Mouse (Mus musculus): ENCODE data around the gene Rnf217. TPM values are rescaled to one million over a fixed set of nuclear protein-coding genes. Genes with fewer than 3 reads are reported as not detected.

Gene Rnf217
- polyA plus RNA-seq, 1 experiment from 2014 or later, result 0.89 TPM

DNA sequence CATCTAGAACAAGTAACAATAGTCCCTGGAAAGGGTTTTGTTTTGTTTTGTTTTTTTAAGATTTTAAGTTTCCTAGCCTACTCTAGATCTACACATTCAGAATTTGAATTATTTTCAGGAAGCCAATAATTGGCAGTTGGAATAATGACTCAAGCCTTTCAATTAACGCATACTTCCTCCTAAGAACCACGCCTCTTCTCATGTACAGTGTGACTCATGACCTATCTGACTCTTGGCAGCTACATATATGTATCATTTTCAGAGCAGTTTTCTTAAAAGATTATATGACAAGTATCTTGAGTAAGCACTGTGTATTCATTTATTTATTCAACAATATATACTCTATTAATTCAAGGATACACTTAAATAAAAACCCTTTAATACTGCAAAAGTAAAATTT is 70.7 kb downstream of the Rnf217 start:
- no peak overlapping the region for H3K4me2 ChIP-seq (replicated peaks; ENCODE audit: low read depth, low read length)
- 93% methylated on average over 2 of the region's 2 CpGs for WGBS
- no peak for ATAC-seq (ENCODE audit: low FRiP score, low TSS enrichment)

DNA sequence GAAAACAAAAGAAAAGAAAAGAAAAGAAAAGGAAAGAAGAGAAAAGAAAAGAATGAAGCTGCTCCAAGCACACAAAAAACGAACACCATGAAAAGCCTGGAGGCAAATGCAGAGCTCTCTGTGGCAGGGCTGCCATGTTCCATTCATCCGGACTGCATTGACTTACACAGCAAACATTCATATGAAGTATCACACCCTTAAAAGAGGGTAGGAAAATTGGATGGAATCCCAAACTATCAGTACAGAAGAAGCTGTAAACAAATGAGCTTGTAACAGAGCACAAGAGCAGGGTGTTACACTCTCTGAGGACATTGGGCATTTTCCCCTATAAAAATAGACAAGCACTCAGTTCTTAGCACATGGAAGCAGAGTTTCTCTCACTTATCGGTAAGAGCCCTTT is 71.8 kb downstream of the Rnf217 start:
- no peaks in the 10 kb centered on the region for H3K9me3 ChIP-seq (ENCODE audit: low read length)
- no peak overlapping the region for H3K9ac ChIP-seq (replicated peaks; ENCODE audit: low read length)
- no peak overlapping the region for H3K4me2 ChIP-seq (replicated peaks; ENCODE audit: low read depth, low read length)
- WGBS, result 84% methylated on average over 3 of the region's 3 CpGs
- H3K36me3 ChIP-seq (ENCODE audit: insufficient read depth, low read length), result peaks cover 3% of the 10 kb centered on the region; the same call in 1 of the 2 replicates
- H3K4me1 ChIP-seq (ENCODE audit: insufficient read depth, low read length), result no peaks in the 10 kb centered on the region
- H3K27me3 ChIP-seq (ENCODE audit: insufficient read depth, low read length), result no peaks in the 10 kb centered on the region
- ATAC-seq (ENCODE audit: low FRiP score, low TSS enrichment), result no peak
- H3K4me3 ChIP-seq (ENCODE audit: low read length), result no peak overlapping the region
- H3K27ac ChIP-seq (ENCODE audit: low read length), result no peak overlapping the region

More for the DNA sequence above, 70.7 kb downstream of the Rnf217 start:
- H3K27ac ChIP-seq (ENCODE audit: low read length), result no peak overlapping the region
- no peak overlapping the region for H3K4me3 ChIP-seq (ENCODE audit: low read length)
- no peaks in the 10 kb centered on the region for H3K9me3 ChIP-seq (ENCODE audit: low read length)
- H3K36me3 ChIP-seq (ENCODE audit: insufficient read depth, low read length), result peaks cover 3% of the 10 kb centered on the region; the same call in 1 of the 2 replicates
- no peaks in the 10 kb centered on the region for H3K27me3 ChIP-seq (ENCODE audit: insufficient read depth, low read length)
- no peak overlapping the region for H3K9ac ChIP-seq (replicated peaks; ENCODE audit: low read length)
- no peaks in the 10 kb centered on the region for H3K4me1 ChIP-seq (ENCODE audit: insufficient read depth, low read length)

DNA sequence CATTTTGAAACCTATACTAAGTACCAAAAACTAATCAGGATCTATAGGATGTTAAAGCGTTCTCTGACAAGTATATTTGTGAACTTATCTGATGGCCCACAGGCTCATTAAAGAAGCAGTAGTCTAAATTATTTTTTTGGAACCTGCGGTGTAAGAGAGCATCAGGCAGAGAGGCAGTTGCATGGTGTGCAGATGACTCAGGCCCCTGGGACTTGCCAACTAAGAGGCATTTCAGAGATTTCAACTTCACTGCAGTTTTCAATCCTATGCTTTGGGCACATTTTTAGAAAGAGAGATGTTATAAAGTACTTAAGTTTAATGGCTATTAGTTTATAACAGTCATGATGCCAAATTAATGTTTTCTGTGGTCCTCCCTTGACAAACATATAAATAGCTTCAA is 73.9 kb downstream of the Rnf217 start:
- no peak overlapping the region for H3K27ac ChIP-seq (ENCODE audit: low read length)
- H3K4me2 ChIP-seq (replicated peaks; ENCODE audit: low read depth, low read length), result no peak overlapping the region
- no peak overlapping the region for H3K9ac ChIP-seq (replicated peaks; ENCODE audit: low read length)
- ATAC-seq (ENCODE audit: low FRiP score, low TSS enrichment), result no peak
- no peaks in the 10 kb centered on the region for H3K9me3 ChIP-seq (ENCODE audit: low read length)
- no peaks in the 10 kb centered on the region for H3K27me3 ChIP-seq (ENCODE audit: insufficient read depth, low read length)
- 90% methylated on average over 2 of the region's 2 CpGs for WGBS
- peaks cover 3% of the 10 kb centered on the region; the same call in 1 of the 2 replicates for H3K36me3 ChIP-seq (ENCODE audit: insufficient read depth, low read length)
- no peak overlapping the region for H3K4me3 ChIP-seq (ENCODE audit: low read length)
- H3K4me1 ChIP-seq (ENCODE audit: insufficient read depth, low read length), result no peaks in the 10 kb centered on the region

DNA sequence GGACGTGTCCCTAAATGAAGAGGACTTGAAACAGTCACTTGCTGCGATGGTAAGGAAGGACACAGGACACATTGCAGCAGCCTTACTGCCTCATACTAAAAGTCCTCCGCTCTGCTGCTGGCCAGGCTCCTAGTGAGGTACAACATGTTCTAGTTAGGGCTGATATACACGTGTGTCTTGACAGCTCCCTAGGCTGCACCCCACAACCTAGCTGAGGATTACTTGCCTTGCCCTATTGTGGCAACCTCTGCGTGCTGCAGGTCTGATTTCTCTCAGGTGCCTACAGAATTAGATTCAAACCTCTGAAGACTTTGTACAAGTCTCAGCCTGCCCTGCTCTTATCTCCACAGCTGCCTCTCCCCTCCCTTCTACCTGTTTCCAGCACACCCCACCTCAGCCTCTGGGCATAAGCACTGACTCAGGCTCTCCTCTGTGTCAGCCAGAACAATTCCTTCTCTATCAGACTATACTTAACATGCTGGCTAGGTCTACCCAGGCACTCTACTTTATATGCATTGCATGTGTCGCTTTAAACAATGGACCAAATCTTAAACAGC is 75.6 kb downstream of the Rnf217 start:
- 90% methylated on average over 6 of the region's 6 CpGs for WGBS
- H3K36me3 ChIP-seq (ENCODE audit: insufficient read depth, low read length), result peaks cover 3% of the 10 kb centered on the region; the same call in 1 of the 2 replicates
- no peak for ATAC-seq (ENCODE audit: low FRiP score, low TSS enrichment)
- H3K9me3 ChIP-seq (ENCODE audit: low read length), result no peaks in the 10 kb centered on the region
- no peak overlapping the region for H3K9ac ChIP-seq (replicated peaks; ENCODE audit: low read length)
- H3K27me3 ChIP-seq (ENCODE audit: insufficient read depth, low read length), result no peaks in the 10 kb centered on the region
- no peak overlapping the region for H3K4me2 ChIP-seq (replicated peaks; ENCODE audit: low read depth, low read length)
- no peak overlapping the region for H3K27ac ChIP-seq (ENCODE audit: low read length)
- no peaks in the 10 kb centered on the region for H3K4me1 ChIP-seq (ENCODE audit: insufficient read depth, low read length)
- no peak overlapping the region for H3K4me3 ChIP-seq (ENCODE audit: low read length)

DNA sequence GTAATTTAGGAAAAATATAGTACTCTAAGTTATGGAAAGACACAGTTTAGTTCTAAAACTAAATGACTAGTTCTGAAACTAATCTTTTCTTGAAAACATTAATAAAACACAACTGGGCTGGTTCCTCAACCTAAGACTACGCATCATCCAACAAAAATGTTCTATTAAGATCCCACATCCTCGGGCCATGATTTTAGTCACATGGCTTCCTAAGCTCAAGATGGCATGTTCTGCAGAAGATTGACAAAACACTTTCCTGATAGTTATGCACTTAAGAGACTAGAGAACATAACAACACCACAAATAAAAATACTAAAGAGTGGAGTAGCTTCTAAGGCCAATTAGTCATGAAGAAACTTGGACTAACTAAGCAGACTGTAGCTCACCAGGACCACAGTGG is 76.2 kb downstream of the Rnf217 start:
- no peaks in the 10 kb centered on the region for H3K9me3 ChIP-seq (ENCODE audit: low read length)
- H3K4me1 ChIP-seq (ENCODE audit: insufficient read depth, low read length), result no peaks in the 10 kb centered on the region
- no peak overlapping the region for H3K9ac ChIP-seq (replicated peaks; ENCODE audit: low read length)
- ATAC-seq (ENCODE audit: low FRiP score, low TSS enrichment), result no peak
- H3K27ac ChIP-seq (ENCODE audit: low read length), result no peak overlapping the region
- no peak overlapping the region for H3K4me2 ChIP-seq (replicated peaks; ENCODE audit: low read depth, low read length)
- peaks cover 3% of the 10 kb centered on the region; the same call in 1 of the 2 replicates for H3K36me3 ChIP-seq (ENCODE audit: insufficient read depth, low read length)
- 89% methylated on average over 2 of the region's 2 CpGs for WGBS
- no peaks in the 10 kb centered on the region for H3K27me3 ChIP-seq (ENCODE audit: insufficient read depth, low read length)
- no peak overlapping the region for H3K4me3 ChIP-seq (ENCODE audit: low read length)

DNA sequence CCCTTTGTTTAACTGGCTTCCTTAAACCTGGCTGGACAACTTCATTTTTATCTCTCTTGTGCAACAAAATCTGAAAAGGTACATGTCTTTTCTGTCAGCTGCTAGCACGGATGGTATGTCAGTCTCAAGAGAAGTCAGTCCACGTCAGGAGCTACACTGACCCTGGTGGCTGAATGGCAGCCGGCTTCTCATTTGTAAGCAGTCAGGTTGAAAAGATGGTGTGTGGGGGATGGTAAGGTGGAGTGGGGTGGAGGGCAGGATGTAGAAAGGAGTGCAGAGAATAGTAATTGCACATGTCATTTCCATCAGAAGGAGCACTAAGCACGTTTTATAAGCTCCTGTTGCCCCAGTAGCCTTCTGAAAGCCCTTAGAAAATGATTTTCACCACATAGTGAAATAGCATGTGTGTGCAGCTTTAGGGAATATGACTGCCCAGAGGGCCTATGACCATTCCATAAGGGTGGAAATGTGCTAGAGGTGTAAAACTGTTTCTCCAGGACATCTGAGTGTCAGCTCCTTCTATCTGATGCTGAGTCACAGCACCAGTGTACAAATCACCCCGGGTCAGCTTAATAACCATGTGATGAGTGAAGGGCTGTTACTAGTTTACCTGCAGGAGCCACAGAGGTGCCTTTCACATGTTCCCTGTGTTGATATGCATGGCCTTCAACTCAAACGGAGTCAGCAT is 80.5 kb downstream of the Rnf217 start:
- WGBS, result 49% methylated on average over 6 of the region's 6 CpGs
- no peak overlapping the region for H3K4me2 ChIP-seq (replicated peaks; ENCODE audit: low read depth, low read length)
- no peaks in the 10 kb centered on the region for H3K9me3 ChIP-seq (ENCODE audit: low read length)
- H3K9ac ChIP-seq (replicated peaks; ENCODE audit: low read length), result no peak overlapping the region
- no peak overlapping the region for H3K27ac ChIP-seq (ENCODE audit: low read length)
- no peaks in the 10 kb centered on the region for H3K36me3 ChIP-seq (ENCODE audit: insufficient read depth, low read length)
- H3K4me3 ChIP-seq (ENCODE audit: low read length), result no peak overlapping the region
- ATAC-seq (ENCODE audit: low FRiP score, low TSS enrichment), result no peak
- no peaks in the 10 kb centered on the region for H3K4me1 ChIP-seq (ENCODE audit: insufficient read depth, low read length)
- no peaks in the 10 kb centered on the region for H3K27me3 ChIP-seq (ENCODE audit: insufficient read depth, low read length)

DNA sequence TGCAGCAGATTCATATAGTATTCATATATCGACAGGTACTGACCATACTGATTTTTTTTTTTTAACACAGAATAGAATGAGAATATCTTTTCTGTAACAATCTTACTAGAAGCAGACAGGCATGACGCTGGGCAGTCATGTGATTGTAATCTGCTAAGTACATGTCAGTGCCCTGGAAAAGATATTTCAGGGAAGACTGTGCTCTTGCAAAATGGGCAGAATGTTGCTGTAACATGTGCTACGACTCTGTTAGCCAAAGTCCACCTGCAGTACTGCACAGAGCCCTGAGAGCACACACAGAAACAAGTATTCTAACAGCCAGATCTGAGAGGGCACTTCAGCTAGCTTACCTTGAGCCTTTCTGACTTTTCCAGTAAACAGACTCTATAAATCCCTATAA is 83.3 kb downstream of the Rnf217 start:
- Histone ChIP-seq H3K36me3 (ENCODE audit: insufficient read depth, low read length) (no peaks in the 10 kb centered on the region), H3K27ac (ENCODE audit: low read length) (no peak overlapping the region), H3K4me3 (ENCODE audit: low read length) (no peak overlapping the region), H3K9ac (replicated peaks; ENCODE audit: low read length) (no peak overlapping the region), H3K4me2 (replicated peaks; ENCODE audit: low read depth, low read length) (no peak overlapping the region), H3K9me3 (ENCODE audit: low read length) (no peaks in the 10 kb centered on the region), H3K4me1 (ENCODE audit: insufficient read depth, low read length) (no peaks in the 10 kb centered on the region), H3K27me3 (ENCODE audit: insufficient read depth, low read length) (no peaks in the 10 kb centered on the region)
- ATAC-seq (ENCODE audit: low FRiP score, low TSS enrichment), result no peak
- WGBS, result 80% methylated on average over 3 of the region's 3 CpGs

DNA sequence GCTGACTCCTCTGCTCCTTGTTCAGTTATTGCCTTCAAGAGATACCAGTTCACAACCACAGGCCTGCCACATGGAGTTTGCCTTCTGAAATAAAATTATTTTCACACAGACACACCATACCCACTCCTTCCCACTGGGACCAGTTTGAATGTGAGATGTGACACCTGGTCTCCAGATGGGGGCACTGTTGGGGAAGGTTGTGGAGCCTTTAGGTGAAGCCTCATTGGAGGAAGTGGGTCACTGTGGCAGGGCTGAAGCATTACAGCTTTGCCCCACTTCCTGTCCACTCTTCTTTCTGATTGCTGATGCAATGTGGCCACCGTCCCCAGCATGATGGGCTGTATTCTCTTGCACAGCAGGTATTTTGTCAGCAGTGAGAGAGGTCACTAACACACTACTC is 89.6 kb downstream of the Rnf217 start:
- Histone ChIP-seq H3K4me2 (replicated peaks; ENCODE audit: low read depth, low read length) (no peak overlapping the region), H3K9ac (replicated peaks; ENCODE audit: low read length) (no peak overlapping the region), H3K4me3 (ENCODE audit: low read length) (no peak overlapping the region), H3K27ac (ENCODE audit: low read length) (no peak overlapping the region), H3K4me1 (ENCODE audit: insufficient read depth, low read length) (no peaks in the 10 kb centered on the region), H3K27me3 (ENCODE audit: insufficient read depth, low read length) (no peaks in the 10 kb centered on the region), H3K9me3 (ENCODE audit: low read length) (no peaks in the 10 kb centered on the region), H3K36me3 (ENCODE audit: insufficient read depth, low read length) (no peaks in the 10 kb centered on the region)
- 81% methylated on average over 1 of the region's 1 CpGs for WGBS
- no peak; the same call in 1 of the 2 replicates for ATAC-seq (ENCODE audit: low FRiP score, low TSS enrichment)

DNA sequence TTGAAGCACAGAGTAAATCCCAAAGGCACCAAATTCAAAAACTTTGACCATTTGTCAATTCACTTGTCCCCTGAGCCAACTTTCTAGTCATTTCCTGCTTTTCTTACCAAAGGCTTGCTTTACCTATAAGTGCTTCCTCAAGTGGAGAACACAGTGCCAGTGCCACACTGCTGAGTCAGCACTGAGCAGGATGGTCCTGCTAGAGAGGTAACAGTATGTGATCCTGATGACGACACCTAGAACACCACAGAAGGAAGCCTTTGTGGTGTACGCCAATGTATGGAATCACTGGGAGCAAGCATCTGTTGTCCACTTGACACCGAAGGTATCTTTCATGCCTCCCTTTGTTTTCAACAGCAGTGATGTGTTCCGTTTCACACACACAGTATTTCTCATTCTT is 90.8 kb downstream of the Rnf217 start:
- H3K27ac ChIP-seq (ENCODE audit: low read length), result no peak overlapping the region
- ATAC-seq (ENCODE audit: low FRiP score, low TSS enrichment), result no peak
- H3K9me3 ChIP-seq (ENCODE audit: low read length), result no peaks in the 10 kb centered on the region
- H3K4me2 ChIP-seq (replicated peaks; ENCODE audit: low read depth, low read length), result no peak overlapping the region
- WGBS, result 94% methylated on average over 4 of the region's 4 CpGs
- no peak overlapping the region for H3K4me3 ChIP-seq (ENCODE audit: low read length)
- no peaks in the 10 kb centered on the region for H3K27me3 ChIP-seq (ENCODE audit: insufficient read depth, low read length)
- H3K4me1 ChIP-seq (ENCODE audit: insufficient read depth, low read length), result no peaks in the 10 kb centered on the region
- no peak overlapping the region for H3K9ac ChIP-seq (replicated peaks; ENCODE audit: low read length)
- no peaks in the 10 kb centered on the region for H3K36me3 ChIP-seq (ENCODE audit: insufficient read depth, low read length)

DNA sequence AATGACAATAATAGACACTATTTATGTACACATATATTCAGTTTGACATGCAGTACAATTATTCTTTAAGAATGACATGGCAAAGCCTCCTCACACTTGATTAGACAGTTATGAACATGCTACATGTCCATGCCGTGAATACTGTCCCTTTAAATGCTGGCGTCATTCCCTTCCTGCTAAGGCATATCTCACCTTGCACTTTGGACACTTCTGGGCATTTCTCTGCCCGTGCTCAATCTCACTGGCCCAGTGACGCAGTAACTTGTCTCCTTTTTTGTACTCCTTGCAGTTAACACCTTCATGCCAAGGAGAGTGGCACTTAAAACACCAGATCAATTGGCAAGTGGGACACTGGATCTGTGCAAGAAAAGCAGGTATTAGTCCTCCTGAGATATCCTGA is 91.8 kb downstream of the Rnf217 start:
- no peaks in the 10 kb centered on the region for H3K4me1 ChIP-seq (ENCODE audit: insufficient read depth, low read length)
- H3K9ac ChIP-seq (replicated peaks; ENCODE audit: low read length), result no peak overlapping the region
- no peak overlapping the region for H3K4me3 ChIP-seq (ENCODE audit: low read length)
- 61% methylated on average over 4 of the region's 4 CpGs for WGBS
- ATAC-seq (ENCODE audit: low FRiP score, low TSS enrichment), result no peak
- no peak overlapping the region for H3K4me2 ChIP-seq (replicated peaks; ENCODE audit: low read depth, low read length)
- no peaks in the 10 kb centered on the region for H3K27me3 ChIP-seq (ENCODE audit: insufficient read depth, low read length)
- no peaks in the 10 kb centered on the region for H3K9me3 ChIP-seq (ENCODE audit: low read length)
- H3K36me3 ChIP-seq (ENCODE audit: insufficient read depth, low read length), result no peaks in the 10 kb centered on the region
- no peak overlapping the region for H3K27ac ChIP-seq (ENCODE audit: low read length)
